Mouse (Mus musculus): ENCODE results near the gene Vsig10l. TPM values are rescaled to one million over a fixed set of nuclear protein-coding genes. Genes with fewer than 3 reads are reported as not detected.

The Vsig10l gene
- polyA plus RNA-seq, 1 experiment from 2014 or later, result 9.6 TPM

GRCm38 (mm10) chr7:43442684-43443083, 20.3 kb upstream of the Vsig10l start:
- Histone ChIP-seq H3K36me3 (no peaks in the 10 kb centered on the region), H3K4me3 (peak overlapping the region; percentile 57), H3K27ac (peak overlapping the region; percentile 93), H3K27me3 (no peaks in the 10 kb centered on the region), H3K9ac (peak overlapping the region; percentile 75), H3K9me3 (no peaks in the 10 kb centered on the region), H3K4me2 (peak overlapping the region; percentile 72), H3K4me1 (replicated peaks) (peaks cover 22% of the 10 kb centered on the region)
- WGBS, result 11% methylated on average over 9 of the region's 9 CpGs
- ATAC-seq (ENCODE audit: low FRiP score), result no peak

DNA sequence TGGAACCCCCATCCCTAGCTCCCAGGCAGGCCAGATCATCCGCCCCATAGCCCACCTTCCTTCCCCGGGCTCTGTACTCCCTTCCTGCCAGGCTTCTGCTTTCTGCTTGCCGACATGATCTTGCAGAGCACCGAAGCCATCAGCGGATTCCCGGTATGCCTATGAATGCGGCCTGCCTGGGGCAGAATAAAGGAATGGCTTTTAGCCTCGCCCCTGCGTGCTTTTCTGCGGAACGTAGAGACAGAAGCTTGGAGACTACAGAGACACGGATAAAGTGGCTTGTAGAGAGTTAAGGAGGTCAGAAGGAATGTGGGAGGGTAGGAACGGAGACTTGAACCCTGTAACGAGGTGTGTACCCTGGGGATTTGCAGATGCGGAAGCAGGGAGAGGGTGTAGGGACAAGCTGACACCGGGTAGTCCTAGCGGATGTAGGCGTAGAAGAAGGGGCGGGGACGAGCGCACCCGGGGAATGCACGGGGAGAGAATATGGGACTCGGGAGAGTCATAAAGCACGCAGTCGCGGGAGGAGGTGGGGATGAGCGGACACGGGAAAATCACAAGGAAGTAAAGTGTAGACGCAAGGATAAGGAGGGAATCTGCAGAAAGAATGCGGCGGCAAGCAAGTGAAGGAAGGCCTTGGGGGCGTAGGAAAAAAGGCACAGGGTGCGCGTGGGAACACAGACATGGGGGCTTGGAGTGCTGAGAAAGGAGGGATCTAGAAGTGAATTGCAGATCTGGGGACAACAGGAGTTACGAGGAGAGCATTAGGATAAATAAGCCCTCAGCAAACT, 19.6 kb upstream of the Vsig10l start:
- Histone ChIP-seq H3K4me1 (replicated peaks) (peaks cover 22% of the 10 kb centered on the region), H3K27me3 (no peaks in the 10 kb centered on the region), H3K36me3 (no peaks in the 10 kb centered on the region), H3K4me3 (peak overlapping the region; percentile 57), H3K9ac (peak overlapping the region; percentile 75), H3K4me2 (peak overlapping the region; percentile 72), H3K27ac (peak overlapping the region; percentile 93), H3K9me3 (no peaks in the 10 kb centered on the region)
- ATAC-seq (ENCODE audit: low FRiP score), result peak; percentile 81
- under 1% methylated on average over 36 of the region's 36 CpGs for WGBS

DNA sequence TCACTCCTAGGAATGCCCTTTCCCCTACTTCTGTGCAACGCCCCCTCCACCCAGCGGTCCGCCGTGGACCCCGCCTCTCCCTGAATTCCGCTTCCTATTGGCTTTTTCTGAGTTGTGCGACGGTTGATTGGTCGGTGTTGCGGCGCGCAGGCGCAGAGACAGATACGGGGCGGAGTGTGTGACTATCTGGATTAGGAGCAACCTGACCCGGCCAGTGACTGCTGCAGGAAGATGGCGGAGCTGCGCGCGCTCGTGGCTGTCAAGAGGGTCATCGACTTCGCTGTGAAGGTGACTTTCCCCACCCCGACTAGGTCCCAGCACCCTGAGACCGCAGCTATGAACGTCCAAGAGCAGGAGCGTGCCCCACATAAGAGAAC, 19.0 kb upstream of the Vsig10l start, which contains the start of the genes Etfb and Gm45233:
TSS of gene Etfb (plus strand) at position 167 of the 377 bp plus-strand sequence.
TSS of gene Gm45233 (plus strand) at position 212 of the 377 bp plus-strand sequence.
- Histone ChIP-seq H3K27ac (peak within 1 kb of the TSS; percentile 93), H3K4me3 (peak within 1 kb of the TSS; percentile 57), H3K4me2 (peak within 1 kb of the TSS; percentile 72), H3K9ac (peak within 1 kb of the TSS; percentile 75), H3K9me3 (no peaks in the 10 kb centered on the region), H3K4me1 (replicated peaks) (peaks cover 22% of the 10 kb centered on the region), H3K27me3 (no peaks in the 10 kb centered on the region), H3K36me3 (no peaks in the 10 kb centered on the region)
- under 1% methylated on average over 27 of the region's 27 CpGs for WGBS
- peak; percentile 96 for ATAC-seq (ENCODE audit: low FRiP score)

GRCm38 (mm10) chr7:43447801-43448200, 15.2 kb upstream of the Vsig10l start:
- Histone ChIP-seq H3K36me3 (peaks cover 10% of the 10 kb centered on the region), H3K27me3 (no peaks in the 10 kb centered on the region), H3K9ac (no peak overlapping the region), H3K4me2 (no peak overlapping the region), H3K4me1 (replicated peaks) (peaks cover 16% of the 10 kb centered on the region), H3K9me3 (no peaks in the 10 kb centered on the region), H3K4me3 (no peak overlapping the region), H3K27ac (no peak overlapping the region)
- 92% methylated on average over 4 of the region's 4 CpGs for WGBS
- no peak for ATAC-seq (ENCODE audit: low FRiP score)

- H3K9ac ChIP-seq, result no peak overlapping the region
- no peak overlapping the region for H3K4me3 ChIP-seq
- no peak overlapping the region for H3K27ac ChIP-seq
- H3K4me2 ChIP-seq, result no peak overlapping the region
- 85% methylated on average over 2 of the region's 3 CpGs for WGBS
- H3K9me3 ChIP-seq, result no peaks in the 10 kb centered on the region
- peaks cover 15% of the 10 kb centered on the region for H3K36me3 ChIP-seq
- H3K27me3 ChIP-seq, result no peaks in the 10 kb centered on the region
- ATAC-seq (ENCODE audit: low FRiP score), result no peak
- peaks cover 12% of the 10 kb centered on the region for H3K4me1 ChIP-seq (replicated peaks)
Observed at GRCm38 (mm10) chr7:43448246-43448645, 14.7 kb upstream of the Vsig10l start.

- ATAC-seq (ENCODE audit: low FRiP score), result no peak
- Histone ChIP-seq H3K9me3 (no peaks in the 10 kb centered on the region), H3K4me2 (no peak overlapping the region), H3K4me3 (no peak overlapping the region), H3K27ac (no peak overlapping the region), H3K4me1 (replicated peaks) (peaks cover 5% of the 10 kb centered on the region), H3K27me3 (no peaks in the 10 kb centered on the region), H3K9ac (no peak overlapping the region), H3K36me3 (peaks cover 30% of the 10 kb centered on the region)
- WGBS, result 98% methylated on average over 2 of the region's 2 CpGs
Observed at GRCm38 (mm10) chr7:43449811-43450210, 13.1 kb upstream of the Vsig10l start.

DNA sequence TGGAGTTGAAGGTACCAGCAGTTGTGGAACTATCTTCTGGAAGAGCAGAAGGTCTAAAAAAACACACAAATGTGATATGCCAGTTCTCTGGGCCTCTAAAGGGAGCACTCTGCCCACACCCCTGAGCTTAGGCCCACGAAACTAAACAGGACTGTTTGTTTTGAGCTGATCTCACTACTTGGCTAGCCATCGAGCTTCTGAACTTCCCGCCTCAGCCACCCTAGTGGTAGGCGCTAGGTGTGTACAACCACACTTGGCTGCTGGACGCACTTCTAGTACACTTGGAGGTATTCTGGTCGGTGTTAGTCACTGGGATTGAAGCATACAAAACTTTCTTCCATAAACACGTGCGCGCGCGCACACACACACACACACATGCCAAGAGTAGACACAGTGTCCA, 11.2 kb upstream of the Vsig10l start:
- Histone ChIP-seq H3K27me3 (no peaks in the 10 kb centered on the region), H3K4me3 (no peak overlapping the region), H3K27ac (no peak overlapping the region), H3K4me2 (no peak overlapping the region), H3K9ac (no peak overlapping the region), H3K9me3 (no peaks in the 10 kb centered on the region), H3K36me3 (peaks cover 50% of the 10 kb centered on the region), H3K4me1 (replicated peaks) (no peaks in the 10 kb centered on the region)
- WGBS, result 94% methylated on average over 11 of the region's 11 CpGs
- no peak for ATAC-seq (ENCODE audit: low FRiP score)

- WGBS, result 42% methylated on average over 4 of the region's 4 CpGs
- H3K4me1 ChIP-seq (replicated peaks), result no peaks in the 10 kb centered on the region
- no peaks in the 10 kb centered on the region for H3K27me3 ChIP-seq
- H3K4me3 ChIP-seq, result no peak overlapping the region
- no peak overlapping the region for H3K4me2 ChIP-seq
- H3K27ac ChIP-seq, result no peak overlapping the region
- no peaks in the 10 kb centered on the region for H3K9me3 ChIP-seq
- ATAC-seq (ENCODE audit: low FRiP score), result no peak
- H3K9ac ChIP-seq, result no peak overlapping the region
- H3K36me3 ChIP-seq, result peaks cover 58% of the 10 kb centered on the region
Observed at GRCm38 (mm10) chr7:43452609-43453008, 10.3 kb upstream of the Vsig10l start.

- no peaks in the 10 kb centered on the region for H3K4me1 ChIP-seq (replicated peaks)
- H3K27me3 ChIP-seq, result no peaks in the 10 kb centered on the region
- no peak overlapping the region for H3K27ac ChIP-seq
- no peak for ATAC-seq (ENCODE audit: low FRiP score)
- no peaks in the 10 kb centered on the region for H3K9me3 ChIP-seq
- peaks cover 66% of the 10 kb centered on the region for H3K36me3 ChIP-seq
- WGBS, result 93% methylated on average over 14 of the region's 14 CpGs
- H3K4me2 ChIP-seq, result no peak overlapping the region
- H3K9ac ChIP-seq, result no peak overlapping the region
- H3K4me3 ChIP-seq, result no peak overlapping the region
Observed at GRCm38 (mm10) chr7:43453599-43454355, 9.2 kb upstream of the Vsig10l start.

DNA sequence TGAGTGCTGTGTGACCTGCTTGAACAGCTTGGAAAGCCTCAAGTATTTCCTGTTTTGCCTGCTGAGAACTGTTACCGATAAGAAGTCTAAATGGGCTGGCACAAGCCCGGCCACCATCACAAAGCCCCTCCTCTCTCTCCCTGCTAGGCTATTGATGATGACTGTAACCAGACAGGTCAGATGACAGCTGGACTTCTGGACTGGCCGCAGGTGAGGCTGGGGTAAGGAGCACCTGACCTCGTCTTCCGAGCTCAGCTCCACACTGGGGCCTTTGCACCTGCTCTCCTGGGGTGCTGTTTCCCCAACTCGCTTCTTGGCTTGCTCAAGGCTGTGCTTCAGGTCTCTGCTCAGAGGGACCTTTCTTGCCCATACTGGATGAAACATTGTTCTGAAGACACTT, 8.6 kb upstream of the Vsig10l start:
- Histone ChIP-seq H3K36me3 (peaks cover 66% of the 10 kb centered on the region), H3K27ac (no peak overlapping the region), H3K4me1 (replicated peaks) (no peaks in the 10 kb centered on the region), H3K4me2 (no peak overlapping the region), H3K4me3 (no peak overlapping the region), H3K9ac (no peak overlapping the region), H3K9me3 (no peaks in the 10 kb centered on the region), H3K27me3 (no peaks in the 10 kb centered on the region)
- ATAC-seq (ENCODE audit: low FRiP score), result no peak
- 97% methylated on average over 6 of the region's 6 CpGs for WGBS

- Histone ChIP-seq H3K27me3 (peaks cover 41% of the 10 kb centered on the region), H3K9ac (no peak overlapping the region), H3K36me3 (no peaks in the 10 kb centered on the region), H3K4me1 (replicated peaks) (peaks cover 18% of the 10 kb centered on the region), H3K27ac (no peak overlapping the region), H3K4me3 (no peak overlapping the region), H3K4me2 (no peak overlapping the region), H3K9me3 (no peaks in the 10 kb centered on the region)
- ATAC-seq (ENCODE audit: low FRiP score), result no peak
- 88% methylated on average over 7 of the region's 7 CpGs for WGBS
Observed at GRCm38 (mm10) chr7:43463976-43464375, 1.0 kb downstream of the Vsig10l start.

DNA sequence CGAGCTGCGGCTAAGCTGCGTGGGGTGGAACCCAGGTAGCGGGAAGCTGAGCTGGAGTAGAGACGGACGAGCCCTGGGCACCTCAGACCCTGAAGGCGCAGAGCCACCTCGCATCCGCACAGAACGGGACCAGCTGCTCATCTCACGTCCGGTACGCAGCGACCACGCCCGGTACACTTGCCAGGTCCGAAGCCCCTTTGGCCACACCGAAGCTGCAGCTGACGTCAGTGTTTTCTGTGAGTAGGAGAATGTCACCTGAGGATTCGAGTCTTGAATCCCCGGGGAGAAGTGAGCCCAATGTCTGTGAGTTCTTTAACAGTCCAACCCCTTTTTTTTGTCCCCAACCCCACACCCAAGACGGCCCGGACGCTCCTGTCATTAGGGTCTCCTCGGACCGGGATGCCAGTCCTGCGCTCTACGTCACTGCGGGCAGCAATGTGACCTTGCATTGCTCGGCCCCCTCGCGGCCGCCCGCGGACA, 2.0 kb downstream of the Vsig10l start:
- H3K36me3 ChIP-seq, result no peaks in the 10 kb centered on the region
- H3K27ac ChIP-seq, result peak overlapping the region; percentile 52; the same call in 1 of the 2 replicates
- H3K4me3 ChIP-seq, result peak overlapping the region; percentile 47
- no peaks in the 10 kb centered on the region for H3K9me3 ChIP-seq
- 10% methylated on average over 35 of the region's 35 CpGs for WGBS
- H3K4me1 ChIP-seq (replicated peaks), result peaks cover 18% of the 10 kb centered on the region
- H3K9ac ChIP-seq, result peak overlapping the region; percentile 74
- ATAC-seq (ENCODE audit: low FRiP score), result peak; percentile 18
- peak overlapping the region; percentile 77 for H3K4me2 ChIP-seq
- peaks cover 41% of the 10 kb centered on the region for H3K27me3 ChIP-seq
